Mouse (Mus musculus): Measurements from ENCODE around the gene Lrtm1. TPM values are rescaled to one million over a fixed set of nuclear protein-coding genes. Genes with fewer than 3 reads are reported as not detected.
A peak's percentile ranks its signal among the peaks of the same experiment; 100 is the strongest.

Gene Lrtm1
- total RNA-seq, 2 experiments from 2014 or later, result not detected

DNA sequence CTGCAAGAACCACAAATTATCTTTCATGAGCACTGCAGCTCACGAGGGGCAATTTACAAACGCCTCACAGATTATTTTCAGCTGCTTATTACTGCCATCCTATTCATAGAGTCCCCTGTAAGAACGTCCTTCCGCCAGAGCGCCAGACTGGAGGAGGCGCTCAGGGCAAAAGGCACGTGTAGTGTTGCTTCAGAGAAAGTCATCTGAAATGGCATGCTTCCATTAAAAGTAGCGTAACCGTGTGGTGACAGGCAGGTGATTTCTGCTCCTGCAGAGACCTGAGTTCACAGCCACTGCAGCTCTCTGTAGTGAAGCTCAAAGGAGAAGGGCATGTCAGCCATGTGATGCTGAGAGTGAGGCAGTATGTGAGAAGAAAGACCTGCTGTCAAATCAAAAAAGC is 12.5 kb downstream of the Lrtm1 start:
- no peak for DNase-seq (ENCODE audit: low spot score in 2 of 2)

DNA sequence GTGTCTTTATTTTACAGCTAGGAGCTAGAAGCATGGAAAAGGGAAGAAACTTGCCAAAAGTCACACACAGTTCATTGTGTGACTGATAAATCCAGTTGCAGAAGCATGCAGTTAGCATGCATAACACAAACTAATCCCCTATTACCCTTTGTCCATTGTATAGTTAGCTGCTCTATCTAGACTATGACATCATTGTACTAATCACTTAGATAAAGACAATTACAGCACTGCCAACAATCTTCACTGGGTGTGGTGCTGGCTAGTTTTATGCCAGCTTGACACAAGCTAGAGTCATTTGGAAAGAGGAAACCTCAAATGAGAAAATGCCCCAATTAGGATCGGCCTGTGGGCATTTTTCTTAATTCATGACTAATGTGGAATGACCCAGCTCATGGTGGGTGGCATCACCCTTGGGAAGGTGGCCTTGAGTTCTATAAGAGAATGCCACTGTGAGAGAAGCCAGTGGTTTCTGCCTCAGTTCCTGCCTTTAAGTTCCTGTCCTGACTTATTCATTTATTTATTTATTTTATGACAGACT is 13.9 kb downstream of the Lrtm1 start:
- no peak for DNase-seq (ENCODE audit: low spot score in 2 of 2)

DNA sequence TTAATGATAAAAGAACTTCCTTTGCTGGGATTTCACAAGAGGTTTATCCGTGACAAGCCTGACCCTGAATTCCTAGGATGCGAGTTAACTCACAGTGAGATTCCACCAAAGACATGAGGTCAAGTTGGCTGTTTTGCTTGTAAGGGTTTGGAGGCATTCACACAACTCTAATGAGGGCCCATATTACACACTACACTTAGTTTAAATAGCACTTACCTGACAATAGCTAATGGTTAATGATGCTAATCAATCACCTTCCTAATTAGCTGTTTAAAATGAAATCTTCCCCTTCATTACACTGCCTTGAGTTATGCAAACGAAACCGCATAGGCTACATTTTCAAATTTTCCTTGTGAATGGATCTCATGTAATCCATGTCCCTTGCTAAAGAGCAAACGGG is 20.2 kb downstream of the Lrtm1 start:
- DNase-seq (ENCODE audit: low spot score in 2 of 2), result no peak

DNA sequence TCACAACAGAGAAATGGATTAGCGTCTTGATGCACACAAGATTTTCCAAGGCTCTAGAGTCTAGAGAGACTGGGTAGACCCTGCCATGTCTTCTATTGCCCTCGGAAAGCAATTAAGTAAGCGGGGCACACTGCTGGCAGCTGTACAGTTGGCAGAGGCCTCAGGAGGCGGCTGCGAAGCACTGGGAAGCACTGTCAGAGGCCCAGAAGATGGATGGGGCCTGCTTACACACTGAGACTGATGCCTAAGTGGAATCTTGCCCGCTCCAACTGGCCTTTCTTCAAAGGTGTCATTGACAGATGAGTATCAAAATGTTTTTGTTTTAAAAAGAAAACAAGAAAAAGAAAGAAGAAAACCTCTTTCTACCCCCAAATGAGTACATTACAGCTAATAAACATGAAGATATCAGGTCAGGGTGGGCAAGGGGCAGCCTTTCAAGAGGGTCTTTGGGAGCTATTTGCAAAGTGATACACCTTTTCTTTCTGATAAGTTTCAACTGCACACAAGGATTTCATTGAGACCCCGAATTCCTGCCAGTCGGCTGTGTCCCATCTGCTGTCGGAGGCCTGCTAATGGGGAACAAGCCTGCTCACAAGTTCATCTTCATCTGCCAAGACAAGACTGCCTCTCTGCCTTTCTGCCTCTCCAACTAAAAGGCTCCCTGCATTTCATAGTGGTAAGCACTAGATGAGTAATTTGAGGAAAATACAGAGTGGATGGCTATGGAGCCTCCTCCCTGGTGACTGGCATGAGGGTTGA is 22.8 kb downstream of the Lrtm1 start:
- DNase-seq (ENCODE audit: low spot score in 2 of 2), result peak in 1 of 2 experiments; percentile 59

DNA sequence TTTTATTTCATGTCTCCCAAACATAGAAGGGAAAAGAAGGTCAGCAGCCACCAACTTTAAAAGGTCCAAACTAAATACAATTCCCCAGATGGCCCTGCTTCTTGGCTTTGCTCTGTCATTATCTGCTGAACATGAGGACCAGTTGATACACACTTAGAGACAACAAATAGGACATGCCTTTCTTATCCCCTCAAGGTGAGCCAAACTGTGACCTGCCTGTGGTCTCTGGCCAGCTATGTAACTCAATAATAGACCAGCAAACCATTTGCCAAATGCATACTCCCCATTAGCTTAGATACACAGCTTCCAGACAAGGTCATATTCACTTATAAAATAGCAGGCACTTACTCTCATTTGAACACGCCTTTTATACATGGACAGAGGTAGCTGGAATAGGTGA is 23.5 kb downstream of the Lrtm1 start:
- DNase-seq (ENCODE audit: low spot score in 2 of 2), result no peak

DNA sequence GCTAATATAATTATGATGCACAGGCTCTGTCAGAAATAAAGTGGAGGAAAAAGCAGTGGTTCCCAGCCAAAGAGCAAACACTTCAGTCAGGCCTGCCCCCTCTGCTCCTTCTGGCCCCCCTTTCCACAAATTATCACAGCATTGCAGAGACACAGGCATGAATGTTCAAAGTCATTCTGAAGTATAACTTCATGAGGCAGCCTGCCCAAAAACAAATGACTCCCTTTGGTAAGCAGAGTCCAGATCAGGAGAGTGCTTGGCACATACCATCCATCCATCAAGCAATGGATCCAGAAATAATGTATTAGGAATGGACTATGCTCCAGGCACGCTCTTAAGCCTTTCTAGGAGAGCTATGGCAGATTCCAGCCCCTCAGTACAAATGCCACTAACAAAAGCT is 24.3 kb downstream of the Lrtm1 start:
- no peak for DNase-seq (ENCODE audit: low spot score in 2 of 2)

DNA sequence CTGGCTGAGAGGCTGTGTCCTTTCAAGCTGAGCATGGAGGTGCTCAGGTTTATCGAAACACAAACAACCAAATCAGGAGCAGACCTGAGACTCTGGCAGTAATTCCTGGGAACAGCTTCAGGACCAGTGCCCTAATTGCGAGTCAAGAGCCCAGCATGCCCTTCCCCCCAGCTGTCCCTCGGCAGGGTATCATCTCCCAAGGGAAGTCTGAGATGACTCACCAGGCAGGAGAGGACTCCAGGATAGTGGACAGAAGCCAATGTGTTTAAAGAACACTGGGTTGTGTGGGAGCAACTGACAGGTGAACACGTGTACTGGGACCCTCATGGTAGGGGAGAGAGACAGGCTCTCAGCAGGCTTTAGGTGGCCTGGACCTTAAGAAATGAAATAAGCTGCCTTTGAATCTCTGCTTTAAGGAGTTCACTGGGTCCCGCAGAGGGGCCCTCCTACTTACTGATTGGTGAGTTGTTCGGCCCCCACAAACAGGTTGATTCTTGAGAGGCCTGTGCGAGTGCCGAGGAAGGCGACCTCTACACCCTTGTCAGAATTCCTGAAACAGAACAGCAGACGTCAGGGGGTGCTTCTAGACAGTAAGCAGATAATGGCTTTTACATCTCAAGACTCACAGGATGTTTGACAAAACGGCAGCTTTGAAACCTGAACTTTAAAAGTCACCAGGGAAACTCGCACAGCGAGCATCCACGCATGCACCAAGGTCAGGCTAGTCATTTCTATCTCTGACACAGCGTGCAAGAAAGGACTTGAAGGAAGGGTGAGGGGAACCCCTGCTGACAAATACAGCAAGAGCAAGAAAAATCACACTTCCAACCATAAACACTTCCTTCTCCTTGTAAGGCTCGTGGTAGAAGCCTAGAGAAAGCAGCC is 34.2 kb downstream of the Lrtm1 start:
- DNase-seq (ENCODE audit: low spot score in 2 of 2), result no peak

DNA sequence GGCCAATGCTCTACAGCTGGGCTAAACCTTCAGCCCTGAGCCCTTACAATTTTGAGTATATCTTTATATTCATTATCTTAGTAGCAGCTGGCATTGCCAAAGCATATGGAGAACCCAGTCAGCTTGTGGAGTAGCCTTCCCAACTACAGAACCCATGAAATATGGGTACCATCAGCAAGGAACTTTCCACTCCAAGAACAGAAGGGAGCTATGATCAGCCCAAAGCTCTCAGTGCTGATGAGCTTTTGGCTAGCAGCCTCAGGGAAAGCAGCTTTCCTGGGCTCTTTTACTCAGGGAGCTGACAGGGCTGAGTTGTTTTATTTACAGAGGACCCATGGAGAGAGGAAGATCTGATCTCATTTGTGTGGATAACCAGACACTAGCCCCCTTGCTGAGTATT is 42.7 kb downstream of the Lrtm1 start:
- DNase-seq (ENCODE audit: low spot score in 2 of 2), result peak; percentile 29 to 33

DNA sequence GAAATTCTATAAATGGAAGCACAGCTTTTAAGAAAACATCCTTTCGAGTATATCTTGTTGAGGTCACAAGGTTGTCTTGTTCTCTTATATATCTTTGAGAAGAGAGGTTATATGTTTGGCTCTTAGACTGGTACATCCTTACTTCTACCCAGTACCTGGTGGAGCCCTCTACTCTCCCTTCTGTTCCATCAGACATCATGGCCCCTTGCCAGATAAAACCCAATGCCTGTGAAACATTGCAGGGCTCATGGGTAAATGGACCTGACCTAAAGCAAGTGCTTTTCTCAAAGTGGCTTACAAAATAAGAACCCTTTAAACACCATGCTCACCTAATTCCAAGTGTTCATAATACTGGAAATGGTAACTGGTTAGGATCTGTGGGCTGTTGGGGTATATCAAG is 43.5 kb downstream of the Lrtm1 start:
- no peak for DNase-seq (ENCODE audit: low spot score in 2 of 2)

DNA sequence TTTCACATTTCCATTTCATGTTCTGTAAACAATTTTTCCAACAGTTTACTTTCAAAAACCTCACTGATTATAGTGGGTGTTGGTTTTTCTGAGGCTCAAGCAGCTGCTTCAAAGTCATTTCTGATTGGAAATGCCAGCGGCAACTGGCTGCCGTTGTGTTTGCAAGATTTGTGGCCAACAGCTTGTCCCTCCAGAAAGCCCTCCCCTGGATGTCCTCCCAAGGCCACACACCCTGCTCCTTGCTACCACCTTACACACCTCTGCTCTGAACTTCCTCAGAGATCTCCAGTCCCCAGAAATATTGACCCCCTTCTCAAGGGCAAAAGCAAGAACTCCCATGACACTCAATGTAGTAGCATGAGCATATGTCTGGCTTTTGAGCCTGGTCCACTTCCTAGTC is 44.7 kb downstream of the Lrtm1 start:
- no peak for DNase-seq (ENCODE audit: low spot score in 2 of 2)

DNA sequence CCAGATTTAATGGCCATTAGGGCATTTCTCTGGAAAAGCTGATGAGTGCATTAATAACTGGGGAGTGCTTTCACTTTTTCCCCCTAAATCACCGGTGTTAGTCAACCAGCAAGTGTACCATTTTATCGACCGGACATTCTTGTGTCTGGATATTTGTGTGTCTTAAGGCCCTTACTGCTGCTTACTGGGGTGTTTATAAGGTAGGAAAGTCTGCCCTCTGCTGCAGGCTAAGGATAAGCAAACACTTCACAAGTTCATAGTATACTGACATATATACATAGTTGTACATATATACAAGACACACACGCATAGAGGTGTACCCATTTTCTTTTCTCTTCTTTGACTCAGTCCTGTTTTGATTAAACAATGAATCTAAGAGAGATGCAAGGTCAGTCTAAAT is 55.7 kb downstream of the Lrtm1 start:
- no peak for DNase-seq (ENCODE audit: low spot score in 2 of 2)

DNA sequence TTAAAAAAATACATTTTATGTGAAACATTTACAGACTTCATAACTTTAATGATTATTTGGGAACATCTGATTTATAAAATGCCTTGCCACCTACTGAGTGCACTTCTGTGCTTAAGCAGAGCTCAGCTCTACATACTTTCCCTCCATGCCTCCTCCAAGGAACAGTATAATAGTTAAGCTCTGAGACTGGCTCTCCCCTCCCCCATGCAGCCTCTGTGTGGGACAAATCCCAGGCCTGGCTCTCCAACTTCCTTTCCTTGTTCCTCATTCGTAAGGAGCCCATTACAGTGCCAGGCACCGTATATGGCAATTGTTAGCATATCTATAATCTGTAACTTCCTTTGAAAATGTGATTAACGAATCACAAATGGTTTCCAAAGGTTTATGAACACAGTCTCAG is 59.4 kb downstream of the Lrtm1 start:
- no peak for DNase-seq (ENCODE audit: low spot score in 2 of 2)

DNA sequence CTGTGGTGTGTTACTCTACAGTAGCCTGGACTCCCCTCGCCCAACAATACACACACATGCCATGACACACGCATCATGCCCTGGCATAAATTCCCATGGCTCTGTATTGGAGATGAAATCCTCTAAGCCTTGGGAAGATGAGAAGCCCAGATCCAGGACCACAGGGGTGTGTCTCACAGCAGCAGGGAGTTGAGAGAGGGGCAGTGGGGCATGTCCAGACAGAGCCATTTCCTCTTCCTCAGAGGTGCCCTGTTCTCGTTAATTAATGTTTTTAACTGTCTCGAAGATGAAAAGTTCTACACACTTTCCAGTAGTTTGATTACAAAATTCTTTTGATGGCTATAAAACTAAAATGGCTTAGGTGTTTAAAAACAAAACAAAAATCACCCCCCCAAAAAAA is 62.2 kb downstream of the Lrtm1 start:
- DNase-seq (ENCODE audit: low spot score in 2 of 2), result no peak

DNA sequence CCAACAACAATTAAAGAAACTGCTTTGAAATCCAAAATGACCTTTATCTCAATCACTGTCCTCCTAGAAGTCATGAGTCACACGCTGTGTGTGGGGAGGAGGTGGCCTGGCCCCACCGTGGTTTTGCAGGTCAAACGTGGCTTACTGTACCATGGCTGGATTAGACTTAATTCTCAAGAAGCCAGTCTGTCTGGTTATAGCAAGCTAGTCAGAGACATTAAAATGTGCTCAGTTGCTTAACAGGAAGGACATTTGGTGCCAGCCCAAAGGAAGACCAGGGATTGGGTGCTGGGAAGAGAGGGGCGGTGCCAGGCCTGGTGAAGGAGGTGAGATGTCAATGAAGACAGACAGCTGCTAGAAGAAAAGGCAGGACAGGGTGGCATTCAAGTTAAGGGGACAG is 62.6 kb downstream of the Lrtm1 start:
- DNase-seq (ENCODE audit: low spot score in 2 of 2), result no peak

DNA sequence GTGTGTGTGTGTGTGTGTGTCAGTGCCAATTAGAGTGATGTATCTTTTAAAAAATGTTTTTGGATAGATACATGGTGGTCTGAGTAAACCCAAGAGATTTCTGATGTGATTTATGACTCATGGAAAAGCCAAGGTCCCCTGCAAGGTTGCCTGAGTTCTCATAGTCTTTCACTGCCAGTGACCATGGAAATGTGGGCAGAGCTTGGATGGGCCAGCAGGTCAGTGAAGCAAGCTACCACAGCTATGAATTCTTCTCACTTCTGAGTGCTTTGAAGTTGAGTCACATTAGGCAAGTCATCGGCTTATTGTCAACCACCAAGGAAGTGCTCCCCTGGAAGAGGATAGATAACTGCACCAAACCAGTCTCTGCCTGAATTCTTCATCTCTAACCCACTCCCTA is 64.2 kb downstream of the Lrtm1 start:
- DNase-seq (ENCODE audit: low spot score in 2 of 2), result no peak
